Mouse (Mus musculus): ENCODE measurements around the gene Anks1. TPM values are rescaled to one million over a fixed set of nuclear protein-coding genes. Genes with fewer than 3 reads are reported as not detected.

Anks1 gene
- polyA plus RNA-seq, 1 experiment from 2014 or later: 6.7 TPM

GRCm38 (mm10) chr17:28030446-28030845, 121.3 kb downstream of the Anks1 start:
- no peaks in the 10 kb centered on the region for H3K27me3 ChIP-seq (replicated peaks)
- no peak overlapping the region for H3K4me3 ChIP-seq
- H3K4me2 ChIP-seq: no peak overlapping the region
- H3K36me3 ChIP-seq: 0 out of 2 replicates have a peak, but pooled peaks cover 3% of the 10 kb centered on the region
- 79% methylated on average over 10 of the region's 10 CpGs for WGBS (ENCODE audit: insufficient replicate concordance)
- peaks cover 49% of the 10 kb centered on the region for H3K4me1 ChIP-seq
- no peak overlapping the region for H3K27ac ChIP-seq
- no peak overlapping the region for H3K9ac ChIP-seq
- no peaks in the 10 kb centered on the region for H3K9me3 ChIP-seq (replicated peaks)
- ATAC-seq: no peak

- no peak overlapping the region for H3K4me2 ChIP-seq
- no peaks in the 10 kb centered on the region for H3K27me3 ChIP-seq (replicated peaks)
- no peak overlapping the region for H3K27ac ChIP-seq
- no peak overlapping the region for H3K4me3 ChIP-seq
- peak; percentile 41 for ATAC-seq
- WGBS (ENCODE audit: insufficient replicate concordance): 34% methylated on average over 9 of the region's 9 CpGs
- no peaks in the 10 kb centered on the region for H3K9me3 ChIP-seq (replicated peaks)
- H3K4me1 ChIP-seq: peaks cover 40% of the 10 kb centered on the region
- H3K36me3 ChIP-seq: peaks cover 10% of the 10 kb centered on the region; the same call in 1 of the 2 replicates
- no peak overlapping the region for H3K9ac ChIP-seq
Measured at GRCm38 (mm10) chr17:28031281-28031941, 122.3 kb downstream of the Anks1 start.

- WGBS (ENCODE audit: insufficient replicate concordance): 80% methylated on average over 10 of the region's 10 CpGs
- H3K4me1 ChIP-seq: peaks cover 32% of the 10 kb centered on the region
- H3K9ac ChIP-seq: no peak overlapping the region
- peaks cover 9% of the 10 kb centered on the region; the same call in 1 of the 2 replicates for H3K36me3 ChIP-seq
- no peak overlapping the region for H3K4me3 ChIP-seq
- H3K27me3 ChIP-seq (replicated peaks): no peaks in the 10 kb centered on the region
- no peak overlapping the region for H3K27ac ChIP-seq
- no peak overlapping the region for H3K4me2 ChIP-seq
- ATAC-seq: no peak
- no peaks in the 10 kb centered on the region for H3K9me3 ChIP-seq (replicated peaks)
Measured at GRCm38 (mm10) chr17:28032219-28032618, 123.1 kb downstream of the Anks1 start.

GRCm38 (mm10) chr17:28033046-28033580, 124.0 kb downstream of the Anks1 start:
- WGBS (ENCODE audit: insufficient replicate concordance): 74% methylated on average over 3 of the region's 3 CpGs
- Histone ChIP-seq H3K9me3 (replicated peaks) (no peaks in the 10 kb centered on the region), H3K9ac (no peak overlapping the region), H3K4me2 (no peak overlapping the region), H3K4me3 (no peak overlapping the region), H3K27me3 (replicated peaks) (no peaks in the 10 kb centered on the region), H3K4me1 (peaks cover 27% of the 10 kb centered on the region), H3K27ac (no peak overlapping the region), H3K36me3 (peaks cover 6% of the 10 kb centered on the region; the same call in 1 of the 2 replicates)
- no peak for ATAC-seq

GRCm38 (mm10) chr17:28034986-28035385, 125.9 kb downstream of the Anks1 start:
- Histone ChIP-seq H3K27me3 (replicated peaks) (no peaks in the 10 kb centered on the region), H3K9ac (no peak overlapping the region), H3K4me2 (no peak overlapping the region), H3K27ac (no peak overlapping the region), H3K4me1 (peaks cover 17% of the 10 kb centered on the region), H3K4me3 (no peak overlapping the region), H3K9me3 (replicated peaks) (no peaks in the 10 kb centered on the region), H3K36me3 (peaks cover 22% of the 10 kb centered on the region)
- ATAC-seq: no peak
- 72% methylated on average over 8 of the region's 8 CpGs for WGBS (ENCODE audit: insufficient replicate concordance)

GRCm38 (mm10) chr17:28036813-28037756, 128.0 kb downstream of the Anks1 start:
- ATAC-seq: no peak
- 78% methylated on average over 14 of the region's 14 CpGs for WGBS (ENCODE audit: insufficient replicate concordance)
- H3K9ac ChIP-seq: no peak overlapping the region
- H3K36me3 ChIP-seq: peaks cover 34% of the 10 kb centered on the region
- peaks cover 2% of the 10 kb centered on the region for H3K4me1 ChIP-seq
- no peak overlapping the region for H3K4me3 ChIP-seq
- no peaks in the 10 kb centered on the region for H3K9me3 ChIP-seq (replicated peaks)
- no peak overlapping the region for H3K27ac ChIP-seq
- no peak overlapping the region for H3K4me2 ChIP-seq
- no peaks in the 10 kb centered on the region for H3K27me3 ChIP-seq (replicated peaks)

GRCm38 (mm10) chr17:28040620-28041019, 131.5 kb downstream of the Anks1 start:
- no peaks in the 10 kb centered on the region for H3K9me3 ChIP-seq (replicated peaks)
- no peak overlapping the region for H3K9ac ChIP-seq
- WGBS (ENCODE audit: insufficient replicate concordance): 77% methylated on average over 16 of the region's 16 CpGs
- H3K27me3 ChIP-seq (replicated peaks): no peaks in the 10 kb centered on the region
- no peak overlapping the region for H3K27ac ChIP-seq
- peaks cover 49% of the 10 kb centered on the region for H3K36me3 ChIP-seq
- no peaks in the 10 kb centered on the region for H3K4me1 ChIP-seq
- ATAC-seq: no peak
- H3K4me2 ChIP-seq: no peak overlapping the region
- no peak overlapping the region for H3K4me3 ChIP-seq

- no peak overlapping the region for H3K4me3 ChIP-seq
- no peaks in the 10 kb centered on the region for H3K4me1 ChIP-seq
- ATAC-seq: no peak
- no peak overlapping the region for H3K27ac ChIP-seq
- H3K9me3 ChIP-seq (replicated peaks): no peaks in the 10 kb centered on the region
- no peak overlapping the region for H3K4me2 ChIP-seq
- peaks cover 43% of the 10 kb centered on the region for H3K36me3 ChIP-seq
- H3K27me3 ChIP-seq (replicated peaks): no peaks in the 10 kb centered on the region
- no peak overlapping the region for H3K9ac ChIP-seq
- 87% methylated on average over 13 of the region's 13 CpGs for WGBS (ENCODE audit: insufficient replicate concordance)
Measured at GRCm38 (mm10) chr17:28041298-28041697, 132.2 kb downstream of the Anks1 start.

GRCm38 (mm10) chr17:28042299-28042771, 133.2 kb downstream of the Anks1 start:
- H3K9ac ChIP-seq: no peak overlapping the region
- ATAC-seq: no peak
- no peaks in the 10 kb centered on the region for H3K9me3 ChIP-seq (replicated peaks)
- no peak overlapping the region for H3K4me3 ChIP-seq
- no peaks in the 10 kb centered on the region for H3K4me1 ChIP-seq
- H3K27ac ChIP-seq: no peak overlapping the region
- no peak overlapping the region for H3K4me2 ChIP-seq
- H3K27me3 ChIP-seq (replicated peaks): no peaks in the 10 kb centered on the region
- peaks cover 43% of the 10 kb centered on the region for H3K36me3 ChIP-seq
- 75% methylated on average over 23 of the region's 23 CpGs for WGBS (ENCODE audit: insufficient replicate concordance)

GRCm38 (mm10) chr17:28047017-28047416, 137.9 kb downstream of the Anks1 start:
- Histone ChIP-seq H3K4me1 (no peaks in the 10 kb centered on the region), H3K9ac (no peak overlapping the region), H3K4me3 (no peak overlapping the region), H3K9me3 (replicated peaks) (no peaks in the 10 kb centered on the region), H3K4me2 (no peak overlapping the region), H3K36me3 (peaks cover 40% of the 10 kb centered on the region), H3K27me3 (replicated peaks) (no peaks in the 10 kb centered on the region), H3K27ac (no peak overlapping the region)
- no peak for ATAC-seq
- 85% methylated on average over 5 of the region's 5 CpGs for WGBS (ENCODE audit: insufficient replicate concordance)

GRCm38 (mm10) chr17:28047520-28047919, 138.4 kb downstream of the Anks1 start:
- H3K36me3 ChIP-seq: peaks cover 41% of the 10 kb centered on the region
- no peaks in the 10 kb centered on the region for H3K9me3 ChIP-seq (replicated peaks)
- WGBS (ENCODE audit: insufficient replicate concordance): 77% methylated on average over 5 of the region's 5 CpGs
- H3K9ac ChIP-seq: no peak overlapping the region
- no peak overlapping the region for H3K27ac ChIP-seq
- H3K27me3 ChIP-seq (replicated peaks): no peaks in the 10 kb centered on the region
- H3K4me2 ChIP-seq: no peak overlapping the region
- H3K4me3 ChIP-seq: no peak overlapping the region
- no peak for ATAC-seq
- H3K4me1 ChIP-seq: no peaks in the 10 kb centered on the region

- Histone ChIP-seq H3K36me3 (peaks cover 42% of the 10 kb centered on the region), H3K9ac (no peak overlapping the region), H3K4me1 (no peaks in the 10 kb centered on the region), H3K27ac (no peak overlapping the region), H3K4me2 (no peak overlapping the region), H3K9me3 (replicated peaks) (no peaks in the 10 kb centered on the region), H3K27me3 (replicated peaks) (no peaks in the 10 kb centered on the region), H3K4me3 (no peak overlapping the region)
- 55% methylated on average over 4 of the region's 4 CpGs for WGBS (ENCODE audit: insufficient replicate concordance)
- ATAC-seq: no peak
Measured at GRCm38 (mm10) chr17:28048425-28048824, 139.3 kb downstream of the Anks1 start.
